ENCODE assay signal across 9 mouse cellular contexts in genomic region chr4:85205636-85206211, GRCm38 (mm10). TPM values are rescaled to one million over a fixed set of nuclear protein-coding genes. Genes with fewer than 3 reads are reported as not detected.
DNase-seq lines count a peak whose midpoint lies in the region; ATAC-seq and TF ChIP-seq lines count a peak whose summit lies in the region.
"Had no signal": no experiment of that assay in that cellular context is flagged by ENCODE, and none has a peak within 500 bp of the region (broad histone marks: within the 10 kb centered on the region; RNA-seq: fewer than 3 reads in every experiment).

No protein-coding gene starts in this region.

- H3K9ac ChIP-seq in lung, embryonic 14.5 days: peak overlapping the region; percentile 58
- H3K9ac ChIP-seq in heart, embryonic 16.5 days (ENCODE audit: low read length): peak overlapping the region; percentile 58
- peak overlapping the region; percentile 63 for H3K9ac ChIP-seq in midbrain, embryonic 12.5 days (replicated peaks)
- peak overlapping the region; percentile 10; the same call in 1 of the 2 replicates for H3K9ac ChIP-seq in stomach, embryonic 15.5 days

- H3K4me3 ChIP-seq in lung, embryonic 14.5 days (ENCODE audit: low read depth, low read length): peak overlapping the region; percentile 63
- H3K4me3 ChIP-seq in heart, embryonic 16.5 days (ENCODE audit: low read length): peak overlapping the region; percentile 71
- peak overlapping the region; percentile 76 for H3K4me3 ChIP-seq in midbrain, embryonic 12.5 days
- peak overlapping the region; percentile 62 for H3K4me3 ChIP-seq in stomach, embryonic 15.5 days (replicated peaks)

- no peaks in the 10 kb centered on the region; the same call in 1 of the 2 replicates for H3K4me1 ChIP-seq in lung, embryonic 14.5 days (ENCODE audit: insufficient read depth)
- peaks cover 8% of the 10 kb centered on the region; the same call in 1 of the 2 replicates for H3K4me1 ChIP-seq in heart, embryonic 16.5 days (ENCODE audit: control insufficient read depth, insufficient read depth, low read length)
- H3K4me1 ChIP-seq in midbrain, embryonic 12.5 days: peaks cover 3% of the 10 kb centered on the region; the same call in 1 of the 2 replicates
- H3K4me1 ChIP-seq in stomach, embryonic 15.5 days: peaks cover 4% of the 10 kb centered on the region; the same call in 1 of the 2 replicates

- no peak for TF ChIP-seq CTCF in lung, embryonic 14.5 days (IDR thresholded peaks at IDR 0.05; ENCODE audit: low read depth)

- 1% methylated on average over 42 of the region's 43 CpGs for WGBS in lung, embryonic 14.5 days
- WGBS in heart, embryonic 16.5 days: 2% methylated on average over 43 of the region's 43 CpGs
- WGBS in midbrain, embryonic 12.5 days: under 1% methylated on average over 42 of the region's 43 CpGs
- 1% methylated on average over 43 of the region's 43 CpGs for WGBS in stomach, embryonic 15.5 days

- peak; percentile 43 for DNase-seq in lung, embryonic 14.5 days
- no peak for DNase-seq in lung, postnatal 14 days
- DNase-seq in cerebellum, postnatal 36 days: peak; percentile 70 to 73
- peak; percentile 30 to 71 for DNase-seq in kidney, postnatal 36 days
- no peak for DNase-seq in urinary bladder, postnatal 25 days (ENCODE audit: low spot score)

- no peak overlapping the region for H3K27ac ChIP-seq in lung, embryonic 14.5 days (ENCODE audit: low read depth)
- no peak overlapping the region for H3K27ac ChIP-seq in heart, embryonic 16.5 days (ENCODE audit: low read length)
- H3K27ac ChIP-seq in midbrain, embryonic 12.5 days (replicated peaks): peak overlapping the region; percentile 69
- no peak overlapping the region for H3K27ac ChIP-seq in stomach, embryonic 15.5 days
- H3K27ac ChIP-seq: macrophage had no signal

- no peaks in the 10 kb centered on the region for H3K9me3 ChIP-seq in lung, embryonic 14.5 days (ENCODE audit: low read depth, low read length)
- H3K9me3 ChIP-seq in heart, embryonic 16.5 days (replicated peaks; ENCODE audit: control insufficient read depth, low read length): no peaks in the 10 kb centered on the region
- no peaks in the 10 kb centered on the region for H3K9me3 ChIP-seq in midbrain, embryonic 12.5 days
- H3K9me3 ChIP-seq in stomach, embryonic 15.5 days: no peaks in the 10 kb centered on the region

- ATAC-seq in lung, embryonic 14.5 days (ENCODE audit: insufficient read depth): peak; percentile 78
- ATAC-seq in heart, embryonic 16.5 days (replicated peaks; ENCODE audit: extremely low read depth, insufficient read depth, low FRiP score): no peak
- peak; percentile 85 for ATAC-seq in midbrain, embryonic 12.5 days (ENCODE audit: low FRiP score, low read depth)
- ATAC-seq in stomach, embryonic 15.5 days (ENCODE audit: insufficient read depth, low FRiP score, low read depth): peak; percentile 42; the same call in 1 of the 2 replicates

- H3K27me3 ChIP-seq in lung, embryonic 14.5 days (ENCODE audit: insufficient read depth, low read length): peaks cover 39% of the 10 kb centered on the region
- H3K27me3 ChIP-seq in heart, embryonic 16.5 days (ENCODE audit: control insufficient read depth, insufficient read depth, low read length): peaks cover 39% of the 10 kb centered on the region
- peaks cover 50% of the 10 kb centered on the region for H3K27me3 ChIP-seq in midbrain, embryonic 12.5 days
- H3K27me3 ChIP-seq in stomach, embryonic 15.5 days (replicated peaks): peaks cover 39% of the 10 kb centered on the region; the same call in 1 of the 2 replicates

- peak overlapping the region; percentile 94 for H3K4me2 ChIP-seq in lung, embryonic 14.5 days
- peak overlapping the region; percentile 97 for H3K4me2 ChIP-seq in heart, embryonic 16.5 days (ENCODE audit: low read depth, low read length)
- peak overlapping the region; percentile 97 for H3K4me2 ChIP-seq in midbrain, embryonic 12.5 days (replicated peaks)
- peak overlapping the region; percentile 95 for H3K4me2 ChIP-seq in stomach, embryonic 15.5 days

- H3K36me3 ChIP-seq in lung, embryonic 14.5 days (ENCODE audit: insufficient read depth): no peaks in the 10 kb centered on the region
- no peaks in the 10 kb centered on the region for H3K36me3 ChIP-seq in heart, embryonic 16.5 days (ENCODE audit: control insufficient read depth, insufficient read depth)
- no peaks in the 10 kb centered on the region for H3K36me3 ChIP-seq in midbrain, embryonic 12.5 days
- H3K36me3 ChIP-seq in stomach, embryonic 15.5 days: no peaks in the 10 kb centered on the region

RNA-seq across cellular contexts. Expression of gene Sh3gl2, which starts 0.8 kb away (rescaled TPM):
- polyA plus RNA-seq in lung, embryonic 14.5 days (2014; fragmentation: Nextera tagmentation; extraction: Ambion mirVana): 6.1 and 7.1 TPM in 2 replicates
- 0.60 and 0.81 TPM in 2 replicates for polyA plus RNA-seq in heart, embryonic 16.5 days (2015; fragmentation: Nextera tagmentation; extraction: Ambion mirVana)
- 12.4 and 13.3 TPM in 2 replicates for polyA plus RNA-seq in midbrain, embryonic 12.5 days (2016; fragmentation: Nextera tagmentation; extraction: Ambion mirVana)
- polyA plus RNA-seq in stomach, embryonic 15.5 days (2015; fragmentation: Nextera tagmentation; extraction: Ambion mirVana): 11.4 and 12.2 TPM in 2 replicates
- polyA plus RNA-seq: macrophage had no signal

Comparison
In these comparisons a context has a peak if more than half of its experiments do, and no peak if none do; other contexts are left out.
1. DNase-seq: peak in lung, embryonic 14.5 days (single experiment), cerebellum, postnatal 36 days (2 of 2) and kidney, postnatal 36 days (2 of 2); none in lung, postnatal 14 days (single experiment) and urinary bladder, postnatal 25 days (single experiment).
2. H3K9ac ChIP-seq: peak in every context shown above with its lines; median percentile 63 in midbrain, embryonic 12.5 days; 58 in lung, embryonic 14.5 days; 58 in heart, embryonic 16.5 days; 10 in stomach, embryonic 15.5 days.
3. Peak in every context shown above with its lines, with median percentiles within 50 percentile points of each other: H3K4me2 ChIP-seq and H3K4me3 ChIP-seq.